Mouse (Mus musculus) heart, adult 2 months (tissue): Measurements from ENCODE around the gene Tll2. TPM values are rescaled to one million over a fixed set of nuclear protein-coding genes. Genes with fewer than 3 reads are reported as not detected.

Experiments used
- DNase-seq, 2 experiments: peaks; one replicate each; pipeline ENCODE4 v3.0.0; 2021
- H3K27ac ChIP-seq: fragments of 200-600 bp; 2 replicates; pipeline ENCODE4 v1.8.1; 2022
- H3K27me3 ChIP-seq: fragments of 200-500 bp; 2 replicates; pipeline ENCODE4 v1.6.1; 2012; ENCODE audit warnings: mild to moderate bottlenecking, low read length, inconsistent platforms, mixed read lengths; ENCODE audit not compliant: control insufficient read depth, insufficient read depth
- H3K36me3 ChIP-seq: fragments of 200-500 bp; 2 replicates; pipeline ENCODE4 v1.6.1; 2012; ENCODE audit warnings: low read length, inconsistent platforms; ENCODE audit not compliant: control insufficient read depth, insufficient read depth
- H3K4me1 ChIP-seq: fragments of 200-500 bp; 2 replicates; pipeline ENCODE4 v1.6.1; 2011; ENCODE audit warnings: low read length; ENCODE audit not compliant: control insufficient read depth, insufficient read depth
- H3K4me3 ChIP-seq: fragments of 200-600 bp; 2 replicates; pipeline ENCODE4 v1.8.1; 2022
- H3K79me2 ChIP-seq: fragments of 200-500 bp; replicated peaks from 2 replicates; pipeline ENCODE4 v1.6.1; 2012; ENCODE audit warnings: mild to moderate bottlenecking, inconsistent platforms, low read length, moderate library complexity, mixed read lengths; ENCODE audit not compliant: control insufficient read depth, insufficient read depth
- H3K9ac ChIP-seq: fragments of 200-500 bp; 2 replicates; pipeline ENCODE4 v1.6.1; 2012; ENCODE audit warnings: low read depth, mild to moderate bottlenecking, control low read depth, inconsistent platforms, low read length, mixed read lengths
- CTCF ChIP-seq: fragments of 200-600 bp; IDR thresholded peaks from 2 replicates; pipeline ENCODE4 v1.8.1; 2022; ENCODE audit warnings: antibody characterized with exemption, mild to moderate bottlenecking, moderate library complexity
- EP300 ChIP-seq: fragments of 200-500 bp; IDR thresholded peaks from 2 replicates; pipeline ENCODE4 v1.6.1; 2011; ENCODE audit warnings: low read depth, low read length, control low read depth; ENCODE audit not compliant: insufficient read depth
- POLR2A ChIP-seq: fragments of 200-500 bp; IDR thresholded peaks from 2 replicates; pipeline ENCODE4 v1.6.1; 2011; ENCODE audit warnings: mild to moderate bottlenecking, low read depth, low read length, control low read depth; ENCODE audit not compliant: insufficient read depth
- WGBS: fragments of 180-500 bp; shearing (Covaris S2); methylation state at CpG from one replicate; pipeline ENCODE4 v1.1.7; 2018; 5-methylcytosine and 5-hydroxymethylcytosine counted together
- intact Hi-C: fragments of 180-260 bp; cut with DNase I; formaldehyde crosslinking; loops from one replicate; pipeline ENCODE4 v1.15.1; 2025
- polyA plus RNA-seq: library from polyadenylated mRNA; depleted of rRNA; stranded (reverse); fragments of >200 nt; gene quantifications from 2 replicates; pipeline ENCODE4 v1.2.3, GENCODE M21; 2012
- total RNA-seq, 2 experiments: library from RNA; stranded (reverse); gene quantifications; 2 replicates each; pipeline ENCODE4 v1.2.3; 2021

Tll2 gene
- total and polyA plus RNA-seq, 3 experiments = 0.29 to 0.49 (median 0.41) TPM

DNA sequence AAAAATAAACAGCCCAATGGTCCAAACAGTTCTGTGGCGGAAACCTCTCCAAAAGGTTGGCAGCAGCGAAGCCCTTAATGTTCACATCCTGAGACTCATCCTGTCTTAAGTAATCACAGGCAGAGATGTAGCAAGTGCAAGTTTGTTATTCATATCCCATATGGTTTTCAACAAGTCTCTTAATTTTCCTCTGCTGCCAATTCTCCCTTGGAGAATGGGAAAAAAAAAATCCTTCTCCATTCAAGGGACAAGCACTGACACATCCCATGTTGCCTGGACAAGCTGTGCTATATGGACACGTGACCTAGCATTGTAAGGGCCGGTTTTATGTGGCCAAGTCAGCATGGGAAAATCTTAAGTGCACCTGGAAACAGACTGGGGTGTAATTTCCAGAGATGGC, 54.2 kb downstream of the Tll2 start:
- Histone ChIP-seq H3K36me3 (no peaks in the 10 kb centered on the region; the same call in 1 of the 2 replicates), H3K4me1 (peaks cover 9% of the 10 kb centered on the region), H3K9ac (no peak overlapping the region), H3K79me2 (no peaks in the 10 kb centered on the region), H3K27ac (peak overlapping the region; percentile 29), H3K4me3 (no peak overlapping the region), H3K27me3 (no peaks in the 10 kb centered on the region)
- TF ChIP-seq EP300 = no peak
- TF ChIP-seq CTCF = no peak
- no peak for TF ChIP-seq POLR2A
- DNase-seq = peak; percentile 40 to 55
- WGBS = 30% methylated on average over 4 of the region's 4 CpGs
- intact Hi-C loops = no loop called here

DNA sequence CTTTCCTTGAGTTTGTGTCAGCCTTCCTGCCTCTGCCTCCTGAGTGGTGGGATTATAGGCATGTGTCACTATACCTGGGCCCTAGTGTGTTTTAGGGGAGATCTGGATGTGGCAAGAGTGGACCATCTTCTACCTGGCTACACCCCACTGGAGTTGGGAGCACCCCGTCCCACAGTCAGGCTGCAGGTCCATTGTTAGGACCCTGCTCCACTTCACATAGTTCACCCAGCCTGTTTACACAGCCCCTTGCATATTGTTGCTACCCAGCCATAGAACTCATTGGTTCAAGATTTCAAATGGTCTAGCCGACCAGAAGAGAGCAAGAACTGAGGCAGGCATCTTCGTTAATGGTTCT, 54.6 kb downstream of the Tll2 start:
- H3K27ac ChIP-seq = peak overlapping the region; percentile 29
- no peaks in the 10 kb centered on the region; the same call in 1 of the 2 replicates for H3K36me3 ChIP-seq
- no peak overlapping the region for H3K9ac ChIP-seq
- DNase-seq = peak; percentile 10 to 31
- WGBS = 60% methylated on average over 3 of the region's 3 CpGs
- peaks cover 9% of the 10 kb centered on the region for H3K4me1 ChIP-seq
- no peaks in the 10 kb centered on the region for H3K79me2 ChIP-seq
- no peak overlapping the region for H3K4me3 ChIP-seq
- no peaks in the 10 kb centered on the region for H3K27me3 ChIP-seq
- intact Hi-C loops = no loop called here
- no peak for TF ChIP-seq CTCF
- TF ChIP-seq POLR2A = no peak
- TF ChIP-seq EP300 = no peak

DNA sequence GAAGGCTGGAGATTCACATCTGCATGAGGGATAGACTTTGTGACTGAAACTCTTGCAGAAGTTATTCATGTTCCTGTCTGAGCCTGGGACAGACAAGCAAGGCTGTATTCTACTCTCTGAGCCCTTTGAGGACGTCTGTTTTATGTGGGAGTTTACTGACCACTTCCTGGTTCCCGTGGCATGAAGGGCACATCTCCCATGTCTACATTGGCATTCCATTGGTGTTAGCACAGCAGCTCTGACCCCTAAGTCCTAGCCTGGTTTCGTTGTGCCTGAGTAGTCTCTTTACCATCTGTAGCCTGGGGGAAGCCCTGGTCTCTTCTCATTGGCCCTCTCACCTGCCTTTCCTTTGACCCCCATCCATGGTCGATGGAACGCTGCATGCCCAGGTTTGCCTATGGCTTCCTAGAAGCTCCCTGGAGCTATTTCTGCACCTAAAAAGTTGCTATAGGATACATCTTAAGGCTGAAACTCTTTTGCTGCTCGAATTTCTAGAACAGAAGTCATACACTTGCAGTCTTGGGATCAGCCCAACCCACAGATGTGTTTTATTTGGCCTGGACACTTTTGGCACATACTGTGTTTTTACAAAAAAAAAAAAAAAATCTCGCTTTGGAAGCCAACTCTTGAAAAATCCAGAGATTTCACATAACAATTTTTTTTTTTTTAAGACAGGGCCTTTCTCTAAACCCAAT, 55.2 kb downstream of the Tll2 start:
- H3K27me3 ChIP-seq = no peaks in the 10 kb centered on the region
- no peak overlapping the region for H3K4me3 ChIP-seq
- peaks cover 9% of the 10 kb centered on the region for H3K4me1 ChIP-seq
- no peaks in the 10 kb centered on the region for H3K79me2 ChIP-seq
- DNase-seq = peak; percentile 39
- H3K9ac ChIP-seq = no peak overlapping the region
- intact Hi-C loops = no loop called here
- H3K27ac ChIP-seq = no peak overlapping the region; the same call in 1 of the 2 replicates
- TF ChIP-seq CTCF (no peak), POLR2A (no peak), EP300 (no peak)
- 31% methylated on average over 7 of the region's 7 CpGs for WGBS
- H3K36me3 ChIP-seq = no peaks in the 10 kb centered on the region; the same call in 1 of the 2 replicates

- no peaks in the 10 kb centered on the region for H3K36me3 ChIP-seq
- no peak overlapping the region for H3K4me3 ChIP-seq
- DNase-seq = no peak
- intact Hi-C loops = no loop called here
- H3K27me3 ChIP-seq = no peaks in the 10 kb centered on the region
- H3K4me1 ChIP-seq = no peaks in the 10 kb centered on the region
- 82% methylated on average over 8 of the region's 8 CpGs for WGBS
- TF ChIP-seq CTCF = no peak
- no peaks in the 10 kb centered on the region for H3K79me2 ChIP-seq
- H3K9ac ChIP-seq = no peak overlapping the region
- H3K27ac ChIP-seq = no peak overlapping the region
Observed at GRCm38 (mm10) chr19:41140961-41141360, 65.7 kb downstream of the Tll2 start.

DNA sequence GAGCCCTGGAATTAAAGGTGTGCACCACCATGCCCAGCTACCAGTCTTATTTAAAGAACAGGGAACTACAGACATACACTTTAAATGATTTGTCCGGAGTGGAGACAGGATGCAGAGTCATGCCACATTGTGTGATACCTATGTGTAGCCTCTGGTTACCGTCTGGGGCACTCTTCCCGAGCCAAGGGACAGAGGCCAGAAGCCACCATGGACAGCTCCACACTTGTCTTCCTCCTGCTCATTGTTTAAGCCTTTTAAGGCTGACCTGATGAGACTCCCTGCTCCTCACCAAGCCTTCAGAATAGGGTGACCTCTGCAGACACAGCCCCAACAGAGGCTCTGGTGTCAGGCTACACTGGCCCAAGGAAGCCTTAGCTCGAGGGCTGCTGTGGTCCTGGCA, 67.0 kb downstream of the Tll2 start:
- 47% methylated on average over 4 of the region's 4 CpGs for WGBS
- DNase-seq = no peak

DNA sequence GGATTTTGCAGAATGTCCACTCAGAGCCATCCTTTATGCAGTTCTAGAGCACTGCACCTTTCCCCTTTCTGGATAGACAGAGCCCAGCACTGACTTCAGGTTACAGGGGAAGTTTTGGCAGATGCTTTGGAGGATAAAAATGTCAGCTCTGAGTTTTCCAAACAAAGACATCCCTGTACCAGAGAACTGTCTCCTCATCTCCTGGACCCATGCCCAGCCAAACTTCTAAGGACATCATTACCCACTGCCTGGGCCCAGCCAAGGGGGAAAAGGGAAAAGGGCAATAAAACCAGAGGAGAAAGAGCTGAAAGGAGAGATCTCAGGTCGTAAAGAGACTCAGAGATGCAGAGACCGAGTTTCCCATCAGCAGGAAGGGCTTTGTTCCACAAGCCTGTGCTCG, 83.6 kb downstream of the Tll2 start:
- H3K79me2 ChIP-seq = no peaks in the 10 kb centered on the region
- H3K27ac ChIP-seq = no peak overlapping the region
- intact Hi-C loops = no loop called here
- no peaks in the 10 kb centered on the region for H3K4me1 ChIP-seq
- H3K36me3 ChIP-seq = no peaks in the 10 kb centered on the region
- no peak overlapping the region for H3K4me3 ChIP-seq
- DNase-seq = no peak
- no peak for TF ChIP-seq EP300
- TF ChIP-seq POLR2A = no peak
- TF ChIP-seq CTCF = no peak
- H3K9ac ChIP-seq = no peak overlapping the region
- WGBS = 58% methylated on average over 3 of the region's 3 CpGs
- no peaks in the 10 kb centered on the region for H3K27me3 ChIP-seq

More for the DNA sequence above, 67.0 kb downstream of the Tll2 start:
- no peaks in the 10 kb centered on the region for H3K36me3 ChIP-seq
- H3K79me2 ChIP-seq = no peaks in the 10 kb centered on the region
- no peak overlapping the region for H3K9ac ChIP-seq
- no peak for TF ChIP-seq EP300
- TF ChIP-seq POLR2A = no peak
- TF ChIP-seq CTCF = no peak
- no peak overlapping the region for H3K27ac ChIP-seq
- intact Hi-C loops = no loop called here
- H3K4me1 ChIP-seq = no peaks in the 10 kb centered on the region
- no peaks in the 10 kb centered on the region for H3K27me3 ChIP-seq
- H3K4me3 ChIP-seq = no peak overlapping the region
